Mouse (Mus musculus): ENCODE measurements at regions not wholly inside any gene's neighbourhood (a gene's known extent, or its start where the extent isn't known, plus 50 kb on each side); places are given as distances from the start of the nearest gene placed in this dataset.

GRCm38 (mm10) chr8:41526283-41526682 lies 109.4 kb upstream of the Frg1 start:
- DNase-seq (ENCODE audit: low spot score in 2 of 2) = no peak

GRCm38 (mm10) chr8:41485163-41485562 lies 68.3 kb upstream of the Frg1 start:
- DNase-seq (ENCODE audit: low spot score in 2 of 2) = no peak

DNA sequence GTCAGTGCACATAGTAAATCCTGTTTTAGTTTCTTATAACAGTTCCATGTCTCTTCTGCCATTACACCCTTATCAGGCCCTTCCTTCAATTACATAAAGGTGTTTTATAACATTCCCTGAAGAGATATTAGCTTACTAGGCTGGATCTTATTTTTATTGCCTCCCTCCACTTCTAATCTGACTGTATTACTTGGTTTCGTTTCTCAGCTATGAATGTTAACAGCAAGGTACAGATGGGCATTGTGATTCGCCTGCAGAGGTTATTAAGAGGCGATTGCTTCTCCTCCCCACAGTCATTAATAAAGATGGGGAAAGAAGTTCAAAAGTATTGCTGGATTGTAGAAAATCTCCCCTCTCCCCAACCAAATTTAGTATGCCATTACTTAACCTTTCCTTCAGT lies 66.4 kb upstream of the Frg1 start:
- no peak for DNase-seq (ENCODE audit: low spot score in 2 of 2)

- no peak for DNase-seq (ENCODE audit: low spot score in 2 of 2)
Measured at GRCm38 (mm10) chr8:41472992-41473699, 56.3 kb upstream of the Frg1 start.

- DNase-seq (ENCODE audit: low spot score in 2 of 2) = no peak
Measured at GRCm38 (mm10) chr8:41472233-41472632, 55.4 kb upstream of the Frg1 start.
